Mouse (Mus musculus) Patski (cell line): ENCODE measurements around the gene Anxa7. TPM values are rescaled to one million over a fixed set of nuclear protein-coding genes. Genes with fewer than 3 reads are reported as not detected.

Experiments
- ATAC-seq: fragments of 100-300 bp; one replicate; pipeline ENCODE4 v1.8.0; 2021
- CTCF ChIA-PET: fragments of 350-600 bp; sonication (Branson Sonifier 250); formaldehyde crosslinking; loops from one replicate; lab custom pipeline; 2022; ENCODE audit warnings: inconsistent platforms; lab: Charles Lee
- POLR2A ChIA-PET: fragments of 350-600 bp; sonication (Branson Sonifier 250); formaldehyde crosslinking; loops from one replicate; lab custom pipeline; 2022; ENCODE audit warnings: antibody characterized with exemption, inconsistent platforms; lab: Charles Lee
- DNase-seq: peaks from one replicate; pipeline ENCODE4 v3.0.0-alpha.2; 2011; ENCODE audit warnings: low read depth, low spot score
- H3K27me3 ChIP-seq: fragments of 371-371 bp; one replicate; pipeline ENCODE4 v1.5.1; 2021
- CTCF ChIP-seq: fragments of 100-300 bp; IDR thresholded peaks from one replicate; pipeline ENCODE4 v1.5.1; 2021
- in situ Hi-C: fragments of 300-500 bp; cut with MboI; formaldehyde crosslinking; loops from 3 replicates; pipeline ENCODE4 v1.11.1; 2018; ENCODE audit warnings: low pct_unique_long_range_greater_than_20kb, mixed read lengths
- polyA plus RNA-seq: library from polyadenylated mRNA; unstranded; gene quantifications from one replicate; pipeline ENCODE4 v1.2.3, GENCODE M21; 2021

The Anxa7 gene
- polyA plus RNA-seq: 111 TPM

DNA sequence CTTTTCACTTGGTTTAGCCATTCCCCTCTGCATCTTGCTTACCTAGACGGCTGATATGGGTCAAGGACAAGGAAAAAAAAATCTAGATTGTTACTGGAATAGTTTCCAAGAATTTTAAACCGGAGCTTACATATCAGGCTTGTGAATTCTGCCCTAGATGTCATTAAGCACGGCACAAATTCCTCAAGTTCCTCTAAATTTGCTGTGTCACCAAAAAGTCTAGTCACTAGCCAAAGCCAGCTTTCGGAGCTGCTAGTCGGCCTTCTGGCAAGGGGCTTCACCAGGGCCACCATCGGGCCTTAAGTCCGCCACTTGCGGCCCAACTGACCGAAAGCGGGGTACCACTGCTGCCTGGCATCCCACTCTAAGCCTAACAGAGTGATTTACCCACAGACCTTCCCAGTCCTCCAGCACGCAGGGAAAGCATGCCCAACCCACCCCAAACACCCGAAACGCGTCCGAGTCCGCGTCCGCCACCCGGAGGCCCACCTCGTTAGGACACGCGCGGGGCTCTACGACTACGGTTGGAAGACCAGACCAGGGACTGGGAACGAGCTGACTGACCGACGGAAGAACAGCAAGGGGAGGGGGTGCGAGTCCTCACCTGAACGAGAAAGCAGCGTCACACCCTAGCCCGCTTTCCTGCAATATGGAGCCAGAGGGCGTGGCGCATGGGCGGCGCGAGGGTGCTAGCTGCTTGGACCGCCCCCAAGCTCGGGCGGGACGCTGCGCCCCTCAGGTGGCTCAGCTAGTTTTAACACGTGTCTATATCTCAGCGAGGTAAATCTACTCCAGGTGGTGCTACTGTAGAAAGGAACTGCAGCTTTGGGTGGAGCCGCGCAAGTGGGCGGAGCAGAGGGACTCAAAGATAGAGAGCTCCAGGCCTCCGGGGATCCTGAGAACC, at the start of gene Anxa7:
TSS of gene Anxa7 (minus strand) at position 843 of the 904 bp plus-strand sequence.
- ChIA-PET CTCF (interaction anchor here (1.0 kb wide), 1 partner anchor 10 kb away, joined by 4 read pairs; no protein-coding TSS in a partner anchor), POLR2A (interaction anchor here (0.9 kb wide), 2 partner anchors 12 to 58 kb away, joined by 3 read pairs; no protein-coding TSS in a partner anchor)
- DNase-seq: no peak
- in situ Hi-C loops: no loop called here
- no peak for TF ChIP-seq CTCF
- peak; percentile 86 for ATAC-seq
- no peaks in the 10 kb centered on the region for H3K27me3 ChIP-seq

DNA sequence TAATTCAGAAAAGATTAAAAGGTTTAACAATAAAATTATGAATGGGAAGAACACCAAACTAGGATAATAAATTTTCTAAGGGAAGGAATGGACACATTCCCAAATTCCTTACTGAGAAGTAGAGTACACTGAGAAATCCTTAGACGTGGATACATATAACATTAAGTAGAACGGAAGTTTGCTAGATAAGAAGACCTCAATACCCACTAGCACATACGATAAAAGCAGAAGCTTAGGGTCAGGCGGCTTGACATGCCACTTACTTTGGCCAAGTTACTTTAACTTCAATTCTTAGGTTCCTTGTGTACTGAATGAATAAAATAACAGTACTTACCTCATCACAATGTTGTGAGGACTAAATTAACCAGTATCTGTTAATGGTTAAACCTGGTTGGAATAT, 49.7 kb upstream of the Anxa7 start:
- no peaks in the 10 kb centered on the region for H3K27me3 ChIP-seq
- ATAC-seq: no peak
- in situ Hi-C loops: no loop called here
- TF ChIP-seq CTCF: no peak
- POLR2A ChIA-PET: no interaction called here
- no peak for DNase-seq
- CTCF ChIA-PET: no interaction called here

DNA sequence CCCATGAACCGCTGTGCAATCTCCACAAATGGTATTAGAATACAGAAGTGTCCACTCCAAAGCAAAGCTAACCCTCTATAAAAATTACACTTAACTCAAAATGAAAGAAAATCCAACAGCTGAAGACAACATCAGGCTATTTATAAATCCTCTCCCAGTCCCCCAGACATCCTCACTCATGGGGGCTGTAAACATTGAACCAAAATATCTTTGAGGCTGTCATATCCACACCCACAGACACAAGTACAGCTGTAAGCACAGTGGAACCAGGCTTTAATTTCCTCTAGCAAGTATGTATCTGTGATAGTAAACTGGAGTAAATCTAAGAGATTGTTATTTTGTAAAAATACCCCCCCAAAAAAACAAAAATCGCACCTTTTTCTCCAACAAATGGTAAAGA, 40.2 kb upstream of the Anxa7 start:
- ChIA-PET CTCF (no interaction called here), POLR2A (no interaction called here)
- DNase-seq: no peak
- no peaks in the 10 kb centered on the region for H3K27me3 ChIP-seq
- no peak for TF ChIP-seq CTCF
- in situ Hi-C loops: no loop called here
- ATAC-seq: no peak

DNA sequence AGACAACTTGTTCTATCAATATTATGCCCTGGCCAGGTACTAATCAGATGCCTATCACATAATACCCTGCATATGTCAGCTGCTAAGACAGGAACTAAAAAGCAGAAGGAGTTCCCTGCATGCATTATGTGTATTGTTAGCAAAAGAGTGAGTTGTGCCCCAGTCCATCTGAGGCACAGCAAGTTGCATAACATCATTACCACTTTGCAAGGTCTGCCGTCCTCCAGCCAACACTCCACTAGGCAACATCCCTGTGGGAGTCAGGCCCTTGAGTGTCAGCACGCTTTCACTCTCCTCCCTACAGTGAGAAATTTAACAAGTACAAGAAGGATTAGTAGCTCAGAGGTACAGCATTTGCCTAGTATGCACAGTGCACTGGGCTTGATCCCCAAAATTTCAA, 28.5 kb upstream of the Anxa7 start:
- DNase-seq: no peak
- POLR2A ChIA-PET: no interaction called here
- no peak for TF ChIP-seq CTCF
- H3K27me3 ChIP-seq: no peaks in the 10 kb centered on the region
- in situ Hi-C loops: no loop called here
- ATAC-seq: no peak
- CTCF ChIA-PET: no interaction called here

DNA sequence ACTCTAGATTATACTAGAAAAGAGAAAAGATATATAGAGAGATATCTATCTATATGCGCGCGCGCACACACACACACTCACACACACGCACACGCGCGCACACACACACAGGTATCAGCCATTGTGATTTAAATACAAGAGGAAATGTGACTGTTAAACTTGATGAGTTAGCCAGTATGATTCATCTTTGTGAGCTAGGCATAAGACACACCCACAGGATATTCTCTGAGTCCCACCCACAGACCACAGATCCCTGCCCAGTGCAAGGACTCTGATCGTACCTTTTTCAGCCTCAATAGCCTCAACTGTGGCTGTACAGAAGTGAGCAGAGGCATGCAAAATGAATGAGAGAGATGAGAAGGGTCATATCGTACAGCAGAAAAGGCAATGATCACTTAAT, 23.0 kb upstream of the Anxa7 start:
- ChIA-PET POLR2A (no interaction called here), CTCF (no interaction called here)
- no peaks in the 10 kb centered on the region for H3K27me3 ChIP-seq
- no peak for DNase-seq
- ATAC-seq: no peak
- in situ Hi-C loops: no loop called here
- no peak for TF ChIP-seq CTCF

DNA sequence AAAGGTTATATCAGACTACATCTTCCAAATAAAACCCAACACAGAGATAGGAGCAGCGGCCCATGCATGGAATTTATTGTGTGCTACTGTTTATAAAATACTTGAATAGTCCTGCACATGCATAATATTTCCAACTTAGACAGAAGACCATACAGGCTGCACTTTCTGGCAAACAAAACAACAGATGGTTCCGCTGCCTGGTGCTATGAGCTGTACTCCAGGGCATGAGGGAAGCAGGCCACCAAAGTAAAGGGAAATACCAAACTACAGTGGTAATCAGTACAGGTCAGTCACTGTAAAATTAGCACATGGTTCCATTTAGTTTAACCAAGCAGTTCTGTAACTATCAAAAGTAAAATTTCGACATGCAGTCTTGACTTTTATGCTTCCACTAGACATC, 20.0 kb upstream of the Anxa7 start:
- no peaks in the 10 kb centered on the region for H3K27me3 ChIP-seq
- TF ChIP-seq CTCF: no peak
- POLR2A ChIA-PET: no interaction called here
- CTCF ChIA-PET: no interaction called here
- DNase-seq: no peak
- no peak for ATAC-seq
- in situ Hi-C loops: no loop called here

DNA sequence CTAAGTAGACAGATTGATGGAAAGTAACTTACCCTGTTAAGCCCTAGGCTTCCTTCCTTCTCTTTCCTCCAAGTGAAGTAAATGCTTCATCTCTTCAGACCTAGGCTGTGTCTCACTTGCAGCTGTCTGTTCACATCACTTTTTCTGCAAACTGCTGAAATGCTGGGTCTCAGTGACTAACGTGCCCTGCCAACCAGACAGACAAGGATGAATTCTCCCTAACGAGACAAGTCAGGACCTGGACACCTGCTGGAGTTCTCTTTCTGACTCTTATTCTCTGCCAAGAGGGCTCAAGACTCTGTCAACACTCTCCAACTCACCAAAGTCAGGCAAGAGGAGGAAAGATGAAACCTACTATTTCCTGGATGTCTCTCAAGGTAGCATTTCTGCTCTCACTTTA, 16.7 kb upstream of the Anxa7 start, which contains the start of gene Mss51:
TSS of gene Mss51 (minus strand) at position 299 of the 400 bp plus-strand sequence.
- in situ Hi-C loops: no loop called here
- DNase-seq (no peak), ATAC-seq (no peak)
- no peak for TF ChIP-seq CTCF
- ChIA-PET CTCF (no interaction called here), POLR2A (no interaction called here)
- no peaks in the 10 kb centered on the region for H3K27me3 ChIP-seq

DNA sequence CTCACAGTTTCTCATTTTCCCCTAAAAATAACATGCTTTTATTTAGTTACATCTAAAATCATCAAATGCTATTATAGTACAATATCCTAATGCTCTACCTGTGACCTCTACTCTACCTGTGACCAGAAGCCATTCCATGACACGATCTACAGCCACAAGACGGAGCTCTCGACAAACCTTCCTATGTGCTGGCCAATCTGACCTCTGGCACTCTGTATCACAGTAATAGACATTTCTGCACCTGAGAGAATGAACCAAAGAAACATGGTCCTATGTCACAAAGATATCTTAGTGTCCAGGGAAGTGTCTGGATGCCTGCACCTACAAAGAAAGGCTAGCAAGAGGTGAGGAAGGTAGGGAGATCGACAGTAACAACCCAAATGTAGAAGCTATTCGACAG, 6.1 kb upstream of the Anxa7 start:
- in situ Hi-C loops: no loop called here
- ChIA-PET CTCF (no interaction called here), POLR2A (interaction anchor here (1.0 kb wide), 1 partner anchor 17 kb away, joined by 3 read pairs; no protein-coding TSS in a partner anchor)
- ATAC-seq (no peak), DNase-seq (no peak)
- TF ChIP-seq CTCF: no peak
- H3K27me3 ChIP-seq: no peaks in the 10 kb centered on the region

DNA sequence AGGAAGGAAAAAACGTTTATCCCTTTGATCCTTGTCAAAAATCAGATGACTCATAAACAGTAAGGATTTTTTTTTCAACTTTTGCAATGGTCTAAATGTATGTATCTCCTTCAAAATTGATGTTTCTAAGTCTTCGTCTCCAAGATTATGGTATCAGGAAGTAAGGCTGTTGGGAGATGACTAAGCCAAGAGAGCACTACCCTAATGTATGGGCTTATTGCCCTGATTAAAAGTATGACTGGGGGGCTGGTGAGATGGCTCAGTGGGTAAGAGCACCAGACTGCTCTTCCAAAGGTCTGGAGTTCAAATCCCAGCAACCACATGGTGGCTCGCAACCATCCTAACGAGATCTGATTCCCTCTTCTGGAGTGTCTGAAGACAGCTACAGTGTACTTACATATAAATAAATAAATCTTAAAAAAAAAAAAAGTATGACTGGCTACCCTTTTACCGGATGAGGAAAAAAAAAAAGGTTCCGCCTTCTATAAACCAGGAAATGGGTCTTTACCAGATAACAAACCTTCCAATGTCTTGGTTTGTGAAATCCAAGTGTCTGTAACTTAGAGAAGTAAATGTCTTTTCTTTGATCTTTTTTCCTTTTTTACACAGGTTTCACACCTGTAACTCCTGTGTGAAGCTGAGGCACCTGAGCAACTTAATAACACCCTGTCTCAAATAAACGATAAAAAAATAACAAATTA, 2.3 kb upstream of the Anxa7 start:
- no peak for ATAC-seq

DNA sequence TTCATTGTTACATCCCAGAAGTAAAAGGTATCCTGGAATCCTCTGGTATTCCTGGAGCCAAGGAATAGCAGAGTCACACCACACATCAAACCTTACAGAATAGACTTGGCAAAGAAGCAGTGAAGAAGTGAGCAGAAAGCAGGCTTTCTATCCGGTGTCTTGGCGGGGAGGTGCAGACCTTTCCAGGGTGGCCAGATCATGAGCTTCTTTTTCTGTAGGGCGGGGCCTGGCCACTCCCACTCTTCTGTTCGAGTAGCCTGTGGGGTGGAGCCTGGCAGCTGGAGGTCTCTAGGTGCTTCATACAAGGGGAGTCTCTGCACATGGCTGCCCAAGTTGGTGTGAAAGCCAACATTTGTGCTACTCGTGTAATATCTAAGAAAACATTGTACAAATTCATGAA, 1.3 kb upstream of the Anxa7 start:
- no peak for DNase-seq
- TF ChIP-seq CTCF: no peak
- ATAC-seq: no peak
- CTCF ChIA-PET: no interaction called here
- H3K27me3 ChIP-seq: no peaks in the 10 kb centered on the region
- POLR2A ChIA-PET: no interaction called here
- in situ Hi-C loops: no loop called here

More for the DNA sequence above, 2.3 kb upstream of the Anxa7 start:
- DNase-seq: no peak
- TF ChIP-seq CTCF: no peak
- CTCF ChIA-PET: no interaction called here
- no peaks in the 10 kb centered on the region for H3K27me3 ChIP-seq
- in situ Hi-C loops: no loop called here
- POLR2A ChIA-PET: interaction anchor here (0.6 kb wide), 2 partner anchors 9 to 60 kb away, joined by 3 to 4 read pairs; no protein-coding TSS in a partner anchor

DNA sequence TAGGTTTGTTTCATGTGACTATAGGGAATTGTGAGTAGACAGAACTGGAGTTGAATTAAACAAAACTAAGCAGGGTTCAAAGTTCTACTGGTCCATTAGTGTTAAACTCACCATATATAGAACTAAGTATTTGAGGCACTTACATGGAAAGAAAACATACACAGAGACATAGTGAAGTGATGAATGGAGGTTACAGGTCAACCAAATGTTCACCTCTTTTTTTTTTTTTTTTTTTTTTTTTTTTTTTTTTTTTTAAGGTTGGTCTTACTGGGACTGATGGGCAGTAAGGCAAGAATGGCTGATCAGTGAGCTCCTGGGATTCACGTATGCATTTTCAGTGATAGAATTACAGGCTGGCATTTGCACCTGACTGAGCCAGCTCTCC, 254 bp upstream of the Anxa7 start:
- no peak for TF ChIP-seq CTCF
- ATAC-seq (no peak), DNase-seq (no peak)
- H3K27me3 ChIP-seq: no peaks in the 10 kb centered on the region
- CTCF ChIA-PET: interaction anchor here (1.0 kb wide), 1 partner anchor 9 kb away, joined by 4 read pairs; no protein-coding TSS in a partner anchor
- in situ Hi-C loops: no loop called here
- POLR2A ChIA-PET: interaction anchor here (0.9 kb wide), 2 partner anchors 13 to 59 kb away, joined by 3 read pairs; no protein-coding TSS in a partner anchor
